Mouse (Mus musculus) forebrain, embryonic 16.5 days (tissue): ENCODE data around the gene Marcks. TPM values are rescaled to one million over a fixed set of nuclear protein-coding genes. Genes with fewer than 3 reads are reported as not detected.

Experiments
- ATAC-seq: fragments of 200-750 bp; cut with Nextera tagmentation; 2 replicates; pipeline ENCODE4 v1.8.0; 2017; ENCODE audit warnings: mild to moderate bottlenecking, moderate library complexity
- H3K27ac ChIP-seq: fragments of 300-500 bp; sonication (generic); 2 replicates; pipeline ENCODE4 v1.5.1; 2014; ENCODE audit warnings: low read length, control low read depth
- H3K27me3 ChIP-seq: fragments of 300-500 bp; sonication (generic); replicated peaks from 2 replicates; pipeline ENCODE4 v1.6.1; 2014; ENCODE audit warnings: low read length; ENCODE audit not compliant: control insufficient read depth, insufficient read depth
- H3K36me3 ChIP-seq: fragments of 300-500 bp; sonication (generic); 2 replicates; pipeline ENCODE4 v1.6.1; 2014; ENCODE audit not compliant: control insufficient read depth, insufficient read depth
- H3K4me1 ChIP-seq: fragments of 300-500 bp; sonication (generic); replicated peaks from 2 replicates; pipeline ENCODE4 v1.6.1; 2014; ENCODE audit warnings: low read length; ENCODE audit not compliant: control insufficient read depth, insufficient read depth
- H3K4me2 ChIP-seq: fragments of 300-500 bp; sonication (generic); 2 replicates; pipeline ENCODE4 v1.6.1; 2014; ENCODE audit warnings: mild to moderate bottlenecking, low read length, control low read depth
- H3K4me3 ChIP-seq: fragments of 300-500 bp; sonication (generic); replicated peaks from 2 replicates; pipeline ENCODE4 v1.5.1; 2014; ENCODE audit warnings: mild to moderate bottlenecking, low read length, control low read depth
- H3K9ac ChIP-seq: fragments of 300-500 bp; sonication (generic); replicated peaks from 2 replicates; pipeline ENCODE4 v1.6.1; 2014; ENCODE audit warnings: low read depth, low read length, control low read depth
- H3K9me3 ChIP-seq: fragments of 300-500 bp; sonication (generic); 2 replicates; pipeline ENCODE4 v1.6.1; 2016; ENCODE audit warnings: low read length; ENCODE audit not compliant: control insufficient read depth
- WGBS: fragments of 180-500 bp; shearing (Covaris S2); extraction: QIAGEN DNeasy Blood & Tissue Kit; methylation state at CpG from one replicate; pipeline ENCODE4 v1.1.7; 2014; 5-methylcytosine and 5-hydroxymethylcytosine counted together
- polyA plus RNA-seq: library from polyadenylated mRNA; unstranded; fragments of >200 nt; fragmentation: Nextera tagmentation; extraction: Ambion mirVana; gene quantifications from 2 replicates; pipeline ENCODE4 v1.2.1, GENCODE M21; 2015

Marcks gene
- polyA plus RNA-seq, 1 experiment from 2014 or later: 178 TPM

- Histone ChIP-seq H3K36me3 (peaks cover 3% of the 10 kb centered on the region; the same call in 1 of the 2 replicates), H3K9me3 (no peaks in the 10 kb centered on the region), H3K9ac (peak overlapping the region; percentile 93), H3K27me3 (no peaks in the 10 kb centered on the region), H3K27ac (peak overlapping the region; percentile 99), H3K4me3 (peak overlapping the region; percentile 64), H3K4me2 (no peak overlapping the region), H3K4me1 (peaks cover 13% of the 10 kb centered on the region)
- WGBS: under 1% methylated on average over 26 of the region's 26 CpGs
- ATAC-seq: no peak
Observed at GRCm38 (mm10) chr10:37138311-37138731, 399 bp downstream of the Marcks start.

- WGBS: 0% methylated on average over 24 of the region's 24 CpGs
Observed at GRCm38 (mm10) chr10:37137531-37138310, 999 bp downstream of the Marcks start.

GRCm38 (mm10) chr10:37136981-37137518 is 1.7 kb downstream of the Marcks start:
- under 1% methylated on average over 48 of the region's 49 CpGs for whole genome bisulfite sequencing
- H3K4me2 ChIP-seq: peak overlapping the region; percentile 65
- ATAC-seq: peak; percentile 39
- peak overlapping the region; percentile 64 for H3K4me3 ChIP-seq
- peaks cover 6% of the 10 kb centered on the region; the same call in 1 of the 2 replicates for H3K36me3 ChIP-seq
- H3K9ac ChIP-seq: peak overlapping the region; percentile 93
- H3K27me3 ChIP-seq: no peaks in the 10 kb centered on the region
- peak overlapping the region; percentile 99 for H3K27ac ChIP-seq
- H3K9me3 ChIP-seq: no peaks in the 10 kb centered on the region
- peaks cover 13% of the 10 kb centered on the region for H3K4me1 ChIP-seq

More at GRCm38 (mm10) chr10:37137531-37138310, 999 bp downstream of the Marcks start:
- peak overlapping the region; percentile 93 for H3K9ac ChIP-seq
- no peaks in the 10 kb centered on the region for H3K9me3 ChIP-seq
- H3K4me1 ChIP-seq: peaks cover 13% of the 10 kb centered on the region
- no peak for ATAC-seq
- H3K27me3 ChIP-seq: no peaks in the 10 kb centered on the region
- H3K4me3 ChIP-seq: peak overlapping the region; percentile 64
- H3K4me2 ChIP-seq: peak overlapping the region; percentile 25; the same call in 1 of the 2 replicates
- H3K27ac ChIP-seq: peak overlapping the region; percentile 99
- peaks cover 4% of the 10 kb centered on the region; the same call in 1 of the 2 replicates for H3K36me3 ChIP-seq

GRCm38 (mm10) chr10:37135951-37136751 is 2.6 kb downstream of the Marcks start:
- under 1% methylated on average over 65 of the region's 99 CpGs for WGBS
- ATAC-seq: no peak
- no peaks in the 10 kb centered on the region for H3K9me3 ChIP-seq
- H3K36me3 ChIP-seq: peaks cover 6% of the 10 kb centered on the region; the same call in 1 of the 2 replicates
- H3K4me1 ChIP-seq: peaks cover 7% of the 10 kb centered on the region; the same call in 1 of the 2 replicates
- no peaks in the 10 kb centered on the region for H3K27me3 ChIP-seq
- peak overlapping the region; percentile 93 for H3K9ac ChIP-seq
- H3K27ac ChIP-seq: peak overlapping the region; percentile 99
- peak overlapping the region; percentile 64 for H3K4me3 ChIP-seq
- peak overlapping the region; percentile 65 for H3K4me2 ChIP-seq

- H3K27ac ChIP-seq: no peak overlapping the region
- H3K9me3 ChIP-seq: no peaks in the 10 kb centered on the region
- H3K36me3 ChIP-seq: peaks cover 6% of the 10 kb centered on the region
- peak overlapping the region; percentile 74 for H3K4me2 ChIP-seq
- 69% methylated on average over 4 of the region's 4 CpGs for WGBS
- H3K4me1 ChIP-seq: peaks cover 7% of the 10 kb centered on the region; the same call in 1 of the 2 replicates
- H3K27me3 ChIP-seq: no peaks in the 10 kb centered on the region
- peak overlapping the region; percentile 19; the same call in 1 of the 2 replicates for H3K4me3 ChIP-seq
- no peak overlapping the region for H3K9ac ChIP-seq
- ATAC-seq: no peak
Observed at GRCm38 (mm10) chr10:37133876-37134708, 4.6 kb downstream of the Marcks start.

GRCm38 (mm10) chr10:37132671-37133070 is 6.0 kb downstream of the Marcks start:
- WGBS: 96% methylated on average over 4 of the region's 4 CpGs
- Histone ChIP-seq H3K36me3 (peaks cover 6% of the 10 kb centered on the region), H3K4me3 (no peak overlapping the region), H3K9ac (no peak overlapping the region), H3K27ac (no peak overlapping the region), H3K9me3 (no peaks in the 10 kb centered on the region), H3K4me2 (no peak overlapping the region), H3K4me1 (peaks cover 7% of the 10 kb centered on the region; the same call in 1 of the 2 replicates), H3K27me3 (no peaks in the 10 kb centered on the region)
- ATAC-seq: no peak

GRCm38 (mm10) chr10:37129652-37130051 is 9.1 kb downstream of the Marcks start:
- 92% methylated on average over 3 of the region's 3 CpGs for WGBS
- Histone ChIP-seq H3K4me1 (peaks cover 3% of the 10 kb centered on the region; the same call in 1 of the 2 replicates), H3K36me3 (peaks cover 6% of the 10 kb centered on the region), H3K4me3 (no peak overlapping the region), H3K27me3 (no peaks in the 10 kb centered on the region), H3K27ac (no peak overlapping the region), H3K9me3 (no peaks in the 10 kb centered on the region), H3K9ac (no peak overlapping the region), H3K4me2 (no peak overlapping the region)
- ATAC-seq: no peak

- no peaks in the 10 kb centered on the region for H3K36me3 ChIP-seq
- H3K4me1 ChIP-seq: no peaks in the 10 kb centered on the region
- 63% methylated on average over 2 of the region's 2 CpGs for WGBS
- no peak overlapping the region for H3K4me3 ChIP-seq
- no peak overlapping the region for H3K27ac ChIP-seq
- H3K4me2 ChIP-seq: no peak overlapping the region
- ATAC-seq: no peak
- H3K27me3 ChIP-seq: no peaks in the 10 kb centered on the region
- no peak overlapping the region for H3K9ac ChIP-seq
- no peaks in the 10 kb centered on the region for H3K9me3 ChIP-seq
Observed at GRCm38 (mm10) chr10:37115329-37115728, 23.4 kb downstream of the Marcks start.
